Mouse (Mus musculus) liver, postnatal 0 days (tissue): ENCODE results near the gene Wdr59. TPM values are rescaled to one million over a fixed set of nuclear protein-coding genes. Genes with fewer than 3 reads are reported as not detected.

Source experiments
- ATAC-seq: fragments of 200-750 bp; cut with Nextera tagmentation; 2 replicates; pipeline ENCODE4 v1.8.0; 2017; ENCODE audit warnings: mild to moderate bottlenecking, moderate library complexity
- DNase-seq: peaks from one replicate; pipeline ENCODE4 v3.0.0-alpha.2; 2016
- H3K27ac ChIP-seq: fragments of 300-500 bp; sonication (generic); 2 replicates; pipeline ENCODE4 v1.5.1; 2014; ENCODE audit warnings: antibody characterized with exemption, moderate library complexity, mild to moderate bottlenecking, low read depth
- H3K27me3 ChIP-seq: fragments of 300-500 bp; sonication (generic); 2 replicates; pipeline ENCODE4 v1.6.1; 2014; ENCODE audit warnings: low read length, control low read depth, mixed read lengths; ENCODE audit not compliant: insufficient read depth
- H3K36me3 ChIP-seq: fragments of 300-500 bp; sonication (generic); replicated peaks from 2 replicates; pipeline ENCODE4 v1.6.1; 2014; ENCODE audit warnings: mild to moderate bottlenecking, control low read depth, low read length, moderate library complexity, mixed read lengths; ENCODE audit not compliant: insufficient read depth
- H3K4me1 ChIP-seq: fragments of 300-500 bp; sonication (generic); 2 replicates; pipeline ENCODE4 v1.6.1; 2014; ENCODE audit warnings: antibody characterized with exemption, mild to moderate bottlenecking, control low read depth; ENCODE audit not compliant: insufficient read depth
- H3K4me2 ChIP-seq: fragments of 300-500 bp; sonication (generic); 2 replicates; pipeline ENCODE4 v1.6.1; 2014; ENCODE audit warnings: low read depth, mild to moderate bottlenecking, low read length, moderate library complexity, mixed read lengths
- H3K4me3 ChIP-seq: fragments of 300-500 bp; sonication (generic); 2 replicates; pipeline ENCODE4 v1.5.1; 2014; ENCODE audit warnings: low read depth, low read length
- H3K9ac ChIP-seq: fragments of 300-500 bp; sonication (generic); replicated peaks from 2 replicates; pipeline ENCODE4 v1.6.1; 2014; ENCODE audit warnings: mild to moderate bottlenecking, moderate library complexity
- H3K9me3 ChIP-seq: fragments of 300-500 bp; sonication (generic); 2 replicates; pipeline ENCODE4 v1.6.1; 2016; ENCODE audit warnings: mild to moderate bottlenecking, control low read depth, low read length, mixed read lengths
- CTCF ChIP-seq: sonication (generic); IDR thresholded peaks from 2 replicates; pipeline ENCODE4 v1.5.1; 2016; ENCODE audit warnings: antibody characterized with exemption, low read depth
- EP300 ChIP-seq: IDR thresholded peaks from 2 replicates; pipeline ENCODE4 v1.6.1; 2016; ENCODE audit warnings: antibody characterized with exemption, low read depth, mild to moderate bottlenecking
- WGBS: fragments of 180-500 bp; shearing (Covaris S2); extraction: QIAGEN DNeasy Blood & Tissue Kit; methylation state at CpG from one replicate; pipeline ENCODE4 v1.1.7; 2014; ENCODE audit not compliant: insufficient replicate concordance; 5-methylcytosine and 5-hydroxymethylcytosine counted together
- polyA plus RNA-seq: library from polyadenylated mRNA; unstranded; fragments of >200 nt; fragmentation: Nextera tagmentation; extraction: Ambion mirVana; gene quantifications from 2 replicates; pipeline ENCODE4 v1.2.1, GENCODE M21; 2015

The Wdr59 gene
- polyA plus RNA-seq, 1 experiment from 2014 or later, result 0.92 TPM

DNA sequence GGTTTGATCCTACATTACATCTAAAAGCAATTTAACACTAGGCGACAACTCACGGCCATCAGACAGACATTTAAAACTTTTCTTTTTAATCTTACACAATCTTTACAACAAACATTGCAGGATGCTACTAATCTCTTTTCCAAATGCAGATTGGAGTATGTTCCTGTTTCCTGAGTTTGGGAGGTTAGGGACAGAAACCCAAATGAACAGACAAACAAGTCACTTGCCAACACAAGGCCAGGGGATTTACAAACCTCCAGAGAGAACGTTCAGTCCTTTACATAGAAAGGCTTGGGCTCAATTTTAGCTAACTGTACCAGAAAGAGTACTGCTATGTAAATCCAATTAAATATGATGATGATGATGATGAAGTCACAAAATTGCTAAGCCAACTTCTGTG is 28.7 kb downstream of the Wdr59 start:
- WGBS, result 82% methylated on average over 3 of the region's 3 CpGs
- no peaks in the 10 kb centered on the region for H3K9me3 ChIP-seq
- ATAC-seq, result no peak
- no peak overlapping the region for H3K27ac ChIP-seq
- TF ChIP-seq CTCF (no peak), EP300 (no peak)
- H3K27me3 ChIP-seq, result no peaks in the 10 kb centered on the region
- H3K36me3 ChIP-seq, result peaks cover 7% of the 10 kb centered on the region; the same call in 1 of the 2 replicates
- no peak overlapping the region for H3K4me2 ChIP-seq
- H3K4me3 ChIP-seq, result no peak overlapping the region
- H3K4me1 ChIP-seq, result peaks cover 4% of the 10 kb centered on the region; the same call in 1 of the 2 replicates
- no peak for DNase-seq
- H3K9ac ChIP-seq, result no peak overlapping the region

DNA sequence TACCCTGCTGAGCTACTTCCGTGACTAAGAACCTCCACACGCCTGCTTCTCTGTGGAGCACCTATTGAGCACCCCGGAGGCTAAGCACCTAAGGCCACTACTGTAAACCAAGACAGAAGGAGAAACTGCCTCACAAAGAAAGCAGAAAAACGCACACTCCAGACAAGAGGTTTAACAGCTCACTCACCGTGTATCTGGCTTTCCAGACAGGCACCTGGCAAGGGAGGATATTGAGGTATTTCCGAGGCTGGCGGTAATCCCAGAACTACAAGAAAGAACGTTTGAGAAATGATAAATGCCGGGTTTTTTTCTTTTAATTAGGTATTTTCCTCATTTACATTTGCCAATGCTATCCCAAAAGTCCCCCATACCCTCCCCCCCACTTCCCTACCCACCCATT is 29.4 kb downstream of the Wdr59 start:
- no peak overlapping the region for H3K9ac ChIP-seq
- no peaks in the 10 kb centered on the region for H3K9me3 ChIP-seq
- peaks cover 4% of the 10 kb centered on the region; the same call in 1 of the 2 replicates for H3K4me1 ChIP-seq
- no peak for TF ChIP-seq CTCF
- no peak for TF ChIP-seq EP300
- peaks cover 7% of the 10 kb centered on the region; the same call in 1 of the 2 replicates for H3K36me3 ChIP-seq
- no peak overlapping the region for H3K4me2 ChIP-seq
- 90% methylated on average over 9 of the region's 9 CpGs for WGBS
- H3K4me3 ChIP-seq, result no peak overlapping the region
- no peak for DNase-seq
- no peaks in the 10 kb centered on the region for H3K27me3 ChIP-seq
- no peak overlapping the region for H3K27ac ChIP-seq
- ATAC-seq, result no peak

DNA sequence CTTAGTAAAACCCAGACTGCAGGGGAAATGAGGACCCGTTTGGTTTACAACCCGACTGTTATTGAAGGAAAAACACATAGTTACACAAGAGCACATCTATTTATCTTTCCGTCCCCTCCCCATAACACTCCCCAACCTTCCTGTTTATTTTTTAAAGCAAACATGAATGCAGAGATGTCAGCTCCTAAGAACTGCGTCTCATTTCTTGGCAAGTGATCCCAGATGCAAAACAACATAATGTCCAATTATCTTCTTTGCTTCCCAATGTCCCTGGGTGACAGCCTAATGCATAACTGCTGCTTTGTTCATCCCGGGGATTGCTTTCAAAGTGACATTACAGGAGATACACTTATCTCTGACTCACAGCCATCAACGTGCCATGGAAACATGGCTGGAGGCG is 30.7 kb downstream of the Wdr59 start:
- H3K9ac ChIP-seq, result no peak overlapping the region
- TF ChIP-seq EP300, result 0 out of 2 replicates have a peak, but pooled peaks have one; percentile 52
- TF ChIP-seq CTCF, result no peak
- WGBS, result 58% methylated on average over 7 of the region's 7 CpGs
- H3K27ac ChIP-seq, result no peak overlapping the region
- H3K4me3 ChIP-seq, result no peak overlapping the region
- H3K9me3 ChIP-seq, result no peaks in the 10 kb centered on the region
- peaks cover 4% of the 10 kb centered on the region; the same call in 1 of the 2 replicates for H3K4me1 ChIP-seq
- H3K27me3 ChIP-seq, result no peaks in the 10 kb centered on the region
- ATAC-seq (peak; percentile 17; the same call in 1 of the 2 replicates), DNase-seq (no peak)
- peaks cover 9% of the 10 kb centered on the region for H3K36me3 ChIP-seq
- no peak overlapping the region for H3K4me2 ChIP-seq

DNA sequence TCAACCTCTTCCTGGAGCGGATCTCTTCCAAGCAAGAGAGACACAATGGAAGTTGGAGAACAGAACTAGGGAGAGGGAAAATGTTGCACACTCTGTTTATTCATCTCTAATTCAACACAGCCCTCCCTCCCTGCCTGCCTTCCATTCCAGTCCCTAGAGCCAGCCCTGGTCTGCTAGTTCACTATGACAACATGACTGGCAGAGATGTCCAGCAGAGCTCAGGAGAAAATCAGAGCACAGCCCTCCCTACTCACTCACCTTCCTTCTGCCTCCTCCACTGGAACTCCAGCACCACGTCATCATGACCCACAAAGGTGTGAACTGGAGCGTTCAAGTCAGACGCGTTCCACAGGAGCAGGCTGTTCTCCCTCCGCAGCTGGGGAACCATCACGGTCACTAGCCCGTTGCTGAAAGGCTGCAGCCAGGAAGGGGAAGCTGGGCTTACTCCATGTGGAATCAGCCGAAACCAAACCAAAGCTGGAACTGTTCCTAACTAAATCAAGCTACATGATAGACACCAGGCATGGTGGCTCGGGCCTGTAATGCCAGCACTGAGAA is 31.8 kb downstream of the Wdr59 start:
- Histone ChIP-seq H3K4me1 (peaks cover 4% of the 10 kb centered on the region; the same call in 1 of the 2 replicates), H3K9ac (no peak overlapping the region), H3K27ac (no peak overlapping the region), H3K36me3 (peaks cover 14% of the 10 kb centered on the region), H3K4me2 (no peak overlapping the region), H3K27me3 (no peaks in the 10 kb centered on the region), H3K4me3 (no peak overlapping the region), H3K9me3 (no peaks in the 10 kb centered on the region)
- ATAC-seq (no peak), DNase-seq (no peak)
- TF ChIP-seq CTCF (no peak), EP300 (no peak)
- WGBS, result 92% methylated on average over 10 of the region's 10 CpGs

DNA sequence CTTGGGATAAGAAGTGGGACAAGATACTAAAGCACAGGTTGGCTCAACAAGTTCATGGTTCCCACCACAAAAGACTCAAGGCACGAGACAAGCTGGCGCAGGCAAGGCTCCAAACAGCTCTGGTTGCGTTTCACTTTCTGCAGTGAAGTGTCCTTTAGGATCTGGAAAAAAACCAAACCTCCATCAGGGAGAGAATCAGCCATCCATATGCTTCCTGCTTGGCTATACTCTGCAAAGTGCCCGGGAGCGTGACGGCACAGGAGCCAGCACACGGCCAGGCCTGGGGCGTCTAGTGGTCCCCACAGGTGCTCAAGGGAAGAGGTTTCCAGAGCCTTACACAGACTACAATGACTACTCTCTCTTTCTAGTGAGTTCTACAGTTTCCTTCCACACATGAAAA is 41.2 kb downstream of the Wdr59 start:
- Histone ChIP-seq H3K4me2 (no peak overlapping the region), H3K4me3 (no peak overlapping the region), H3K4me1 (no peaks in the 10 kb centered on the region), H3K9me3 (no peaks in the 10 kb centered on the region), H3K27me3 (no peaks in the 10 kb centered on the region), H3K36me3 (peaks cover 40% of the 10 kb centered on the region), H3K9ac (no peak overlapping the region), H3K27ac (no peak overlapping the region)
- WGBS, result 93% methylated on average over 8 of the region's 8 CpGs
- ATAC-seq (no peak), DNase-seq (no peak)
- no peak for TF ChIP-seq CTCF
- no peak for TF ChIP-seq EP300

DNA sequence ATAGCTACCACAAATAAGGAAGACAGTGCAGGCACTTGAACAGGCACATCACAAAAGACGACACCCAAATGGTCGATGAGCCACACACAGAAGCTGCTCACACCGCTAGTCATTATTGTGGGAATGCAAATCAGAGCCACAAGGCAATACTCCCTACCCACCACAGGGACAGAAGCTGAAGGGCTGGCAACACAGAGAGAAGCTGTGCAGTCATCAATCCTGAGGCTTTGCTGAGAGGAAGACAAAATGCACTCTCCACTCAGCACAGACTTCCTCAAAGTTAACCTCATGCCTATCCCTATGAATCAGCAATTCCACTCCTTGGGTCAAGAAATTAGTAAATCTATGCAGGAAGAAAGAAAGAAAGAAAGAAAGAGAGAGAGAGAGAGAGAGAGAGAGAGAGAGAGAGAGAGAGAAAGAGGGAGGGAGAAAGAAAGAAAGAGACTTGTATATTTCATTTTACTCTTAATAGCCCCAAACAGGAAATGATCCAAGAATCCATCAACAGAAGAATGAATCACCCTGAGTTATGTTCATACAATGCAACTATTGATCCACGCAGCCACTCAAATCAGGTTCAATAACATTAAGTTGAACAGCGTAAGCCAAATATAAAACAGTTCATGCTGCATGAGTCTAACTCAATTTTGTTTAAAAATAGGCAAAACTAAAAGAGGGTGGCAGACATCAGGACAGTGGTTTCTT is 44.0 kb downstream of the Wdr59 start:
- Histone ChIP-seq H3K4me3 (no peak overlapping the region), H3K36me3 (peaks cover 24% of the 10 kb centered on the region), H3K9ac (no peak overlapping the region), H3K4me2 (no peak overlapping the region), H3K9me3 (no peaks in the 10 kb centered on the region), H3K27me3 (no peaks in the 10 kb centered on the region), H3K27ac (no peak overlapping the region), H3K4me1 (no peaks in the 10 kb centered on the region)
- TF ChIP-seq EP300 (no peak), CTCF (no peak)
- DNase-seq (no peak), ATAC-seq (no peak)
- 69% methylated on average over 5 of the region's 5 CpGs for WGBS
